Mouse (Mus musculus): ENCODE measurements around the gene Sh3gl2. TPM values are rescaled to one million over a fixed set of nuclear protein-coding genes. Genes with fewer than 3 reads are reported as not detected.

The Sh3gl2 gene
- polyA plus RNA-seq, 1 experiment from 2014 or later = 104 TPM

DNA sequence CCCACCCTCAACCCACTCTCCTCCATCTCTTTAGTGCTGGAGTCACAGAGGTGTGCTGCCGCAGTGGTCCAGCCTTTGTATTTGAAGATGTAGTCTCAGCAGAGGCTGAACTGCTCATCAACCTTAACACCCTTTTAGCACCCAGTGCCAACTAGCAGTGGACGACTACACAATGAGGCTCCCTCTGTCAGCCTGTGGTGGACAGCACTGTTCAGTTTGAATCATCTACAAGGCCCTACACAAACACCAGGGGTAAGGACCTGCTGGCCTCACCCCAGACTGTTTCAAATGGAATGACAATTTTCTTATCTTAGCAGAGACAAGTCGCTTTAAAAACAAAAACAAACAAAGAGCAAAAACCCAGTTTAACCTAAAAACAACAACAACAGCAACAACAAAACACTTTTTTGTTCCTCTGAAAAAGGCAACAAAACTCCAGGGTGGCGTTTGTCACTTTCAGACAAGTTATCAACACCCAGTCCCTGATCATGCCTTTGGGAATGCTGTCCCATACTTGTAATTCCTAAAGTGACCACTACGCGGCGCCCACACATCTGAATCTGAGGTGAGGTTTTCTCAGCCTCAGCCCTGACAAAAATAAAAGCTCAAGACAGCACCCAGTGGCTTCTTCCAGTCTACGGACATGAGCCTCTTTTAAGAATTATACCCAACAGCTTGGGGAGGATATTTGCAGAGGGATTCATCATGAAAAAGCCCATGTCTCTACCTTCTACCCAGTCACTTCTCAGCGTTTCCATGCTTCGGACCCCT lies 199.7 kb downstream of the Sh3gl2 start:
- H3K4me1 ChIP-seq (replicated peaks; ENCODE audit: control insufficient read depth, insufficient read depth, low read length) = no peaks in the 10 kb centered on the region
- no peak overlapping the region for H3K4me2 ChIP-seq (ENCODE audit: low read length)
- WGBS = 43% methylated on average over 10 of the region's 10 CpGs
- H3K9me3 ChIP-seq (ENCODE audit: control insufficient read depth, low read length) = no peaks in the 10 kb centered on the region
- H3K27ac ChIP-seq (ENCODE audit: low read length) = no peak overlapping the region
- no peaks in the 10 kb centered on the region for H3K27me3 ChIP-seq (replicated peaks; ENCODE audit: control insufficient read depth, insufficient read depth, low read length)
- no peak overlapping the region for H3K9ac ChIP-seq (replicated peaks; ENCODE audit: low read depth, low read length)
- H3K36me3 ChIP-seq (ENCODE audit: control insufficient read depth, insufficient read depth) = no peaks in the 10 kb centered on the region
- no peak overlapping the region for H3K4me3 ChIP-seq (replicated peaks; ENCODE audit: low read length)
- ATAC-seq = peak; percentile 70

DNA sequence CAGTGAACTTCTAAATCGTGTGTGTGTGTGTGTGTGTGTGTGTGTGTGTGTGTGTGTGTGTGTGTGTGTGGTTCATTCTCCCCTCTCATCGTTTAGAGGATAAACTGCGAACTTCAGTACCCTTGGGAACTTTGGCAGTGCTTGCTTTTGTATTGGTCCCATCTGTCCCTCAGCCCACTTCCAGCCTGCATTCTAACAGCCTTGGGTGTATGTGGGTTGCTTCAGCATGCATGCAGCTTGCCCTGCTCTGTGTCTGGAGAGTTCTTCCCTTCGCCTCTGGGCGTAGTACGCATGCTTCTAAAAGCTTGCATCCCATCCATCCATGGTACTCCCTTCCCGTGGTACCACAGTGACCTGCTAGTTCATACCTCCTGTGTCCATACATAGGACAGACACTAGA lies 200.3 kb downstream of the Sh3gl2 start:
- no peak overlapping the region for H3K4me2 ChIP-seq (ENCODE audit: low read length)

DNA sequence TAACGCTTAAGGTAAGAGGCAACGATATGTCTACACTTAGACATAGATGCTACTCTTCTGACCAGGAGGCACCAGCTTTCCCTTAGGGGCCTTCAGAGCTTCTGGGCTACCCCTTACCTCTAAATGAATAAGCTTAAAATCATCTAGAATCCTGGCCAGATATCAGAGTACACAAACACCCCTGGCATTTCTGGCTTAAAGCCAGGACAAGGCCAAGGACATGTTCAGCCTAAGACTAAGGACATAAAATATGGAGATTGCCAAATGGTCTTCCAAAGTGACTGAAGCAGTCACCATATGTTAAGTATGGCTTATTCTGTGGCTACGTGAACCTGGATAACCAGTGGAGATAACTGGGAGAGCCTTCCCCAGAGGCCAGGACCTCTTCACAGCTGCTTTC lies 211.5 kb downstream of the Sh3gl2 start:
- no peak for ATAC-seq
- no peaks in the 10 kb centered on the region for H3K27me3 ChIP-seq (replicated peaks; ENCODE audit: control insufficient read depth, insufficient read depth, low read length)
- no peak overlapping the region for H3K4me2 ChIP-seq (ENCODE audit: low read length)
- H3K9ac ChIP-seq (replicated peaks; ENCODE audit: low read depth, low read length) = no peak overlapping the region
- H3K4me3 ChIP-seq (replicated peaks; ENCODE audit: low read length) = no peak overlapping the region
- no peak overlapping the region for H3K27ac ChIP-seq (ENCODE audit: low read length)
- no peaks in the 10 kb centered on the region for H3K4me1 ChIP-seq (replicated peaks; ENCODE audit: control insufficient read depth, insufficient read depth, low read length)
- WGBS = 96% methylated on average over 3 of the region's 3 CpGs
- H3K36me3 ChIP-seq (ENCODE audit: control insufficient read depth, insufficient read depth) = no peaks in the 10 kb centered on the region
- H3K9me3 ChIP-seq (ENCODE audit: control insufficient read depth, low read length) = no peaks in the 10 kb centered on the region

More for the DNA sequence above, 200.3 kb downstream of the Sh3gl2 start:
- Histone ChIP-seq H3K27ac (ENCODE audit: low read length) (no peak overlapping the region), H3K27me3 (replicated peaks; ENCODE audit: control insufficient read depth, insufficient read depth, low read length) (no peaks in the 10 kb centered on the region), H3K9ac (replicated peaks; ENCODE audit: low read depth, low read length) (no peak overlapping the region; the same call in 1 of the 2 replicates), H3K4me3 (replicated peaks; ENCODE audit: low read length) (no peak overlapping the region), H3K9me3 (ENCODE audit: control insufficient read depth, low read length) (no peaks in the 10 kb centered on the region), H3K36me3 (ENCODE audit: control insufficient read depth, insufficient read depth) (no peaks in the 10 kb centered on the region), H3K4me1 (replicated peaks; ENCODE audit: control insufficient read depth, insufficient read depth, low read length) (no peaks in the 10 kb centered on the region)
- WGBS = 71% methylated on average over 7 of the region's 7 CpGs
- ATAC-seq = peak; percentile 57

- no peaks in the 10 kb centered on the region for H3K36me3 ChIP-seq (ENCODE audit: control insufficient read depth, insufficient read depth)
- WGBS = 89% methylated on average over 6 of the region's 6 CpGs
- H3K4me2 ChIP-seq (ENCODE audit: low read length) = no peak overlapping the region
- no peaks in the 10 kb centered on the region for H3K4me1 ChIP-seq (replicated peaks; ENCODE audit: control insufficient read depth, insufficient read depth, low read length)
- no peaks in the 10 kb centered on the region for H3K27me3 ChIP-seq (replicated peaks; ENCODE audit: control insufficient read depth, insufficient read depth, low read length)
- no peak overlapping the region for H3K4me3 ChIP-seq (replicated peaks; ENCODE audit: low read length)
- H3K27ac ChIP-seq (ENCODE audit: low read length) = no peak overlapping the region
- H3K9ac ChIP-seq (replicated peaks; ENCODE audit: low read depth, low read length) = no peak overlapping the region
- ATAC-seq = no peak
- no peaks in the 10 kb centered on the region for H3K9me3 ChIP-seq (ENCODE audit: control insufficient read depth, low read length)
These were observed 215.5 kb downstream of the Sh3gl2 start for GRCm38 (mm10) chr4:85420429-85420828.

DNA sequence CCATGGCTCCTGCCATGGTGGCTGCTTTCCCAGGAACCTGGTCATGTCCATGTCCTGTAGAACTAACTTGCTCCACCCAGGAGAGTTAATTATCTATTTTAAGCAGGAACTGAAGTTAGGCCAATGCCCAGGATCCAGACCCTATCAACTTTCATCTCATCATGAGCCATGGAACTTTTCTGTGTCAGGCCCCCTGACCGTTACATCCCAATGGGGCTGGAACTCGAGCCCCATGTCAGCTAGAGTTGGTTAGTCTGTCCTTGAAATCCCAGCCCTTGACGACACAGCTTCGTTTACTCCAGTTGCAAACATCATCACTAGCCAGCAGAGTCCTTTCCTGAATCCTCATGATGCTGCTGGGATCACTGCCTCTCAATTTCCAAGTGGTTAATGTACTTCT lies 221.3 kb downstream of the Sh3gl2 start:
- no peak overlapping the region for H3K4me3 ChIP-seq (replicated peaks; ENCODE audit: low read length)
- ATAC-seq = no peak
- no peaks in the 10 kb centered on the region for H3K4me1 ChIP-seq (replicated peaks; ENCODE audit: control insufficient read depth, insufficient read depth, low read length)
- no peaks in the 10 kb centered on the region for H3K36me3 ChIP-seq (ENCODE audit: control insufficient read depth, insufficient read depth)
- H3K9ac ChIP-seq (replicated peaks; ENCODE audit: low read depth, low read length) = no peak overlapping the region
- 85% methylated on average over 4 of the region's 4 CpGs for WGBS
- no peak overlapping the region for H3K4me2 ChIP-seq (ENCODE audit: low read length)
- no peaks in the 10 kb centered on the region for H3K9me3 ChIP-seq (ENCODE audit: control insufficient read depth, low read length)
- H3K27ac ChIP-seq (ENCODE audit: low read length) = no peak overlapping the region
- no peaks in the 10 kb centered on the region for H3K27me3 ChIP-seq (replicated peaks; ENCODE audit: control insufficient read depth, insufficient read depth, low read length)

DNA sequence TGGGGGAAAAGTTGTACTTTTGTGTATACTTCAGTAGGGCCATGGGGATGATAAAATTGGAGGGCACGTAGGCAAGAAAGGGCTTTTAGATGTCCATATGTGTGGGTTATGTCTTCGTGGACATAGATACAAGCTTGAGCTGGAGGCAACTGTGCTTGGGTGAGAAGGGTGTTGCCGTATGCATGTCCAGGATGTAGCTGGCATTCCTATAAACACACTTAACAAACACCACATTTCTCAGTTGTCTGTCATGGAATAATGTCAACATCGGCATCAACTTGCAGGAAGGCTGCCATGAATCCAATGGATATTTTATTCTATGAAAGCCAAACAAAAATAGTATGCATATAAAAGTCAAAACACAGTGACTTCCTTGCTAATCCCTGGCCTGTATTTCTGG lies 227.9 kb downstream of the Sh3gl2 start:
- Histone ChIP-seq H3K4me3 (replicated peaks; ENCODE audit: low read length) (no peak overlapping the region), H3K27me3 (replicated peaks; ENCODE audit: control insufficient read depth, insufficient read depth, low read length) (no peaks in the 10 kb centered on the region), H3K27ac (ENCODE audit: low read length) (no peak overlapping the region), H3K9ac (replicated peaks; ENCODE audit: low read depth, low read length) (no peak overlapping the region), H3K36me3 (ENCODE audit: control insufficient read depth, insufficient read depth) (no peaks in the 10 kb centered on the region), H3K4me2 (ENCODE audit: low read length) (no peak overlapping the region), H3K9me3 (ENCODE audit: control insufficient read depth, low read length) (no peaks in the 10 kb centered on the region), H3K4me1 (replicated peaks; ENCODE audit: control insufficient read depth, insufficient read depth, low read length) (no peaks in the 10 kb centered on the region)
- no peak for ATAC-seq
- 86% methylated on average over 4 of the region's 4 CpGs for WGBS

- WGBS = 66% methylated on average over 8 of the region's 8 CpGs
- no peaks in the 10 kb centered on the region for H3K4me1 ChIP-seq (replicated peaks; ENCODE audit: control insufficient read depth, insufficient read depth, low read length)
These were observed 229.8 kb downstream of the Sh3gl2 start for GRCm38 (mm10) chr4:85434734-85435133.

GRCm38 (mm10) chr4:85438813-85439212 lies 233.9 kb downstream of the Sh3gl2 start:
- Histone ChIP-seq H3K4me3 (replicated peaks; ENCODE audit: low read length) (no peak overlapping the region), H3K4me1 (replicated peaks; ENCODE audit: control insufficient read depth, insufficient read depth, low read length) (no peaks in the 10 kb centered on the region), H3K9ac (replicated peaks; ENCODE audit: low read depth, low read length) (no peak overlapping the region), H3K27me3 (replicated peaks; ENCODE audit: control insufficient read depth, insufficient read depth, low read length) (no peaks in the 10 kb centered on the region), H3K4me2 (ENCODE audit: low read length) (no peak overlapping the region), H3K9me3 (ENCODE audit: control insufficient read depth, low read length) (no peaks in the 10 kb centered on the region), H3K27ac (ENCODE audit: low read length) (no peak overlapping the region), H3K36me3 (ENCODE audit: control insufficient read depth, insufficient read depth) (no peaks in the 10 kb centered on the region)
- ATAC-seq = peak; percentile 80; the same call in 1 of the 2 replicates
- 24% methylated on average over 3 of the region's 3 CpGs for WGBS

More at GRCm38 (mm10) chr4:85434734-85435133, 229.8 kb downstream of the Sh3gl2 start:
- no peak overlapping the region for H3K9ac ChIP-seq (replicated peaks; ENCODE audit: low read depth, low read length)
- H3K36me3 ChIP-seq (ENCODE audit: control insufficient read depth, insufficient read depth) = no peaks in the 10 kb centered on the region
- no peaks in the 10 kb centered on the region for H3K9me3 ChIP-seq (ENCODE audit: control insufficient read depth, low read length)
- H3K4me3 ChIP-seq (replicated peaks; ENCODE audit: low read length) = no peak overlapping the region
- H3K4me2 ChIP-seq (ENCODE audit: low read length) = no peak overlapping the region
- no peak for ATAC-seq
- no peak overlapping the region for H3K27ac ChIP-seq (ENCODE audit: low read length)
- H3K27me3 ChIP-seq (replicated peaks; ENCODE audit: control insufficient read depth, insufficient read depth, low read length) = no peaks in the 10 kb centered on the region

DNA sequence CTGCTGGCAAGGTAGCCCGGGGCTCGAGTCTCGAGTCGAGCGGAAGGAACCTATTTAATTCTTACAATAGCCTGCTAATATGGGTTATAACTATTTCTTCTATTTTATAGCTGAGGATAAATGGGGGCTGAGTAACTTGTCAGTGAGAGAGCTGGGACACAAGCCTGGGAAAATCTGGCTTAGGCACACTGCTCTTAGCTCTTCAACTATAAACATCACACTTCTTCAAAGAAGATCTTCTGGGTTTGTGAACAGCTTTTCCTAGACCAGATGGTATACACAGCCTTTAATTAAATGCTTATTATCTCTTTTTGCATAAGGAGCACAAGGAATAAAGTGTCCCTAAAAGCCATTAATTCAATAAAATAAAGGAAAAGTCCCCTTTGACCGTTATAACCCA lies 278.7 kb downstream of the Sh3gl2 start:
- no peaks in the 10 kb centered on the region for H3K36me3 ChIP-seq (ENCODE audit: control insufficient read depth, insufficient read depth)
- ATAC-seq = peak; percentile 83
- no peaks in the 10 kb centered on the region for H3K27me3 ChIP-seq (replicated peaks; ENCODE audit: control insufficient read depth, insufficient read depth, low read length)
- H3K4me2 ChIP-seq (ENCODE audit: low read length) = no peak overlapping the region
- H3K9me3 ChIP-seq (ENCODE audit: control insufficient read depth, low read length) = no peaks in the 10 kb centered on the region
- peaks cover 13% of the 10 kb centered on the region for H3K4me1 ChIP-seq (replicated peaks; ENCODE audit: control insufficient read depth, insufficient read depth, low read length)
- H3K4me3 ChIP-seq (replicated peaks; ENCODE audit: low read length) = no peak overlapping the region
- H3K27ac ChIP-seq (ENCODE audit: low read length) = no peak overlapping the region
- H3K9ac ChIP-seq (replicated peaks; ENCODE audit: low read depth, low read length) = no peak overlapping the region
- WGBS = 81% methylated on average over 6 of the region's 6 CpGs

Data from forebrain, embryonic 16.5 days (tissue).